Mouse (Mus musculus) lung, embryonic 15.5 days (tissue): ENCODE results near the gene Wasl. TPM values are rescaled to one million over a fixed set of nuclear protein-coding genes. Genes with fewer than 3 reads are reported as not detected.

Experiments
- ATAC-seq: fragments of 200-750 bp; cut with Nextera tagmentation; 2 replicates; pipeline ENCODE4 v1.8.0; 2017; ENCODE audit warnings: moderate number of reproducible peaks, borderline replicate concordance; ENCODE audit not compliant: low FRiP score, low TSS enrichment; ENCODE audit errors: extremely low read depth
- H3K27ac ChIP-seq: fragments of 300-500 bp; sonication (generic); 2 replicates; pipeline ENCODE4 v1.5.1; 2015; ENCODE audit warnings: moderate library complexity, mild to moderate bottlenecking, inconsistent platforms
- H3K27me3 ChIP-seq: fragments of 300-500 bp; sonication (generic); 2 replicates; pipeline ENCODE4 v1.6.1; 2015; ENCODE audit warnings: inconsistent platforms
- H3K36me3 ChIP-seq: fragments of 300-500 bp; sonication (generic); 2 replicates; pipeline ENCODE4 v1.6.1; 2015; ENCODE audit warnings: inconsistent platforms
- H3K4me1 ChIP-seq: fragments of 300-500 bp; sonication (generic); 2 replicates; pipeline ENCODE4 v1.6.1; 2015; ENCODE audit warnings: inconsistent platforms
- H3K4me2 ChIP-seq: fragments of 300-500 bp; sonication (generic); 2 replicates; pipeline ENCODE4 v1.6.1; 2015; ENCODE audit warnings: inconsistent platforms, mild to moderate bottlenecking, moderate library complexity
- H3K4me3 ChIP-seq: fragments of 300-500 bp; sonication (generic); 2 replicates; pipeline ENCODE4 v1.5.1; 2015; ENCODE audit warnings: mild to moderate bottlenecking, inconsistent platforms
- H3K9ac ChIP-seq: fragments of 300-500 bp; sonication (generic); 2 replicates; pipeline ENCODE4 v1.6.1; 2015; ENCODE audit warnings: inconsistent platforms
- H3K9me3 ChIP-seq: fragments of 300-500 bp; sonication (generic); 2 replicates; pipeline ENCODE4 v1.6.1; 2016; ENCODE audit warnings: inconsistent platforms
- WGBS: fragments of 180-500 bp; shearing (Covaris S2); methylation state at CpG from one replicate; pipeline ENCODE4 v1.1.7; 2015; 5-methylcytosine and 5-hydroxymethylcytosine counted together
- polyA plus RNA-seq: library from polyadenylated mRNA; unstranded; fragments of >200 nt; fragmentation: Nextera tagmentation; extraction: Ambion mirVana; gene quantifications from 2 replicates; pipeline ENCODE4 v1.2.1, GENCODE M21; 2015

Gene Wasl
- polyA plus RNA-seq, 1 experiment from 2014 or later = 68.5 TPM

DNA sequence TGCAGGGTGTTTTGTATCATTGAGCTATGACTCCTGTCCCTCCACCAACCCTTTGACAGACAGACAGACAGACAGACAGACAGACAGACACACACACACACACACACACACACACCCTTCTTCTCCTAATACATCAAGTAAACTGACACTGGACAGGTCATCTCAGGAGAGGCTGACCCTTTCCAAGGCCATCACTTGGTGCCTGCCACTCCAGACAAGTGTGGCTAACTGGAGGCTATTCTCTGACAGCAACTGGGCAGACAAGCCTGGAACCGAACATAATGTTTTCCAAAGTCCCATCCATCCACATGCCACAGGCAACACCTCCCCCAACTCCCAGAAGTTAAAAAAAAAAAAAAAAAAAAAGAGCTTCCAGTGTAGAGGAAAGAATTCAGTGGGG lies 63.1 kb downstream of the Wasl start:
- Histone ChIP-seq H3K36me3 (no peaks in the 10 kb centered on the region), H3K27ac (no peak overlapping the region), H3K27me3 (no peaks in the 10 kb centered on the region), H3K9me3 (no peaks in the 10 kb centered on the region), H3K4me2 (no peak overlapping the region), H3K9ac (no peak overlapping the region), H3K4me1 (peaks cover 8% of the 10 kb centered on the region), H3K4me3 (no peak overlapping the region)
- no peak for ATAC-seq
- WGBS = 11% methylated on average over 1 of the region's 1 CpGs

DNA sequence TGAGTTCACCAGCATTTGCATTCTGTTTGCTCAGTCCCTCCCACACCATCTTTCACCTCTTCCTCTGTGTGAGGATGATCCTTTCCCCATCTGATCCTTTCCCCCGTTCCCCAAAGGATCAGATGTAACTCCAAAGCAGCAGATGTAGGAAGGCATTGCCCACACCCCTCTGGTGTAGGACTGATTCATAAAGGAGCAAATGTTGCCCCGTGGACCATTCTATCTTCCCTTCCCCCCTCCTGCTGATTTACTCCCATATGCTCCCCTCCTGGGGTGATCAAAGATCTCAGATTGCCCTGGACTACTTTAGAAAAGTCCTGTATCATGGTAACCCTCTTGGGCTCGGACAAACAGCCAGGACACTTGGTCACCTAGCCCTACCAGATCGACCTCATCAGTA lies 64.1 kb downstream of the Wasl start:
- no peaks in the 10 kb centered on the region for H3K27me3 ChIP-seq
- H3K36me3 ChIP-seq = no peaks in the 10 kb centered on the region
- H3K27ac ChIP-seq = no peak overlapping the region
- no peak overlapping the region for H3K9ac ChIP-seq
- no peak overlapping the region for H3K4me2 ChIP-seq
- H3K4me3 ChIP-seq = no peak overlapping the region
- peaks cover 8% of the 10 kb centered on the region for H3K4me1 ChIP-seq
- no peak for ATAC-seq
- H3K9me3 ChIP-seq = no peaks in the 10 kb centered on the region
- WGBS = 69% methylated on average over 4 of the region's 4 CpGs

GRCm38 (mm10) chr6:24600134-24600533 lies 64.7 kb downstream of the Wasl start:
- H3K9me3 ChIP-seq = no peaks in the 10 kb centered on the region
- no peaks in the 10 kb centered on the region for H3K27me3 ChIP-seq
- no peak overlapping the region for H3K4me3 ChIP-seq
- H3K9ac ChIP-seq = no peak overlapping the region
- peaks cover 8% of the 10 kb centered on the region for H3K4me1 ChIP-seq
- 68% methylated on average over 6 of the region's 6 CpGs for WGBS
- no peak overlapping the region for H3K4me2 ChIP-seq
- no peaks in the 10 kb centered on the region for H3K36me3 ChIP-seq
- H3K27ac ChIP-seq = no peak overlapping the region
- ATAC-seq = no peak

GRCm38 (mm10) chr6:24599639-24600038 lies 65.2 kb downstream of the Wasl start:
- H3K9ac ChIP-seq = no peak overlapping the region
- H3K27ac ChIP-seq = no peak overlapping the region
- no peak overlapping the region for H3K4me3 ChIP-seq
- ATAC-seq = no peak
- H3K4me1 ChIP-seq = peaks cover 8% of the 10 kb centered on the region
- no peaks in the 10 kb centered on the region for H3K36me3 ChIP-seq
- H3K4me2 ChIP-seq = no peak overlapping the region
- H3K9me3 ChIP-seq = no peaks in the 10 kb centered on the region
- WGBS = 84% methylated on average over 5 of the region's 5 CpGs
- no peaks in the 10 kb centered on the region for H3K27me3 ChIP-seq

DNA sequence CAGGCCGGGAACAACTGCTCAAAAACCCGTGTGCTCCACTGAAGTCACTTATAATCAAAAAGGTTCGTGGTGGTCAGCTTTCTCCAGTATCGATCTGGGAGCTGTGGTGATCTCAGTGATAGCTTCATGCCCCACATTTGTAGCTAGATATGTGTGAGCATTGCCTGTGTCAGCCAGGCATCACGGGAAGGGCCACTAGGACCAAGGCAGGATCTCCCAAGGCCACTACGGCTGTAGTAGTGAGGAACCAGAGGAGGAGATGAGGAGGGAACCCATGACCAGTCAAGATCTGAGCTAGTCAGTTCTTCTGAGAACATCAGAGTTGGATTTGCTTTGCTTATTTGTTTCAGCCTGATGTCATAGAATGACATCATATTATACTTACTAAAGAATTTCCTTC lies 65.6 kb downstream of the Wasl start:
- H3K9ac ChIP-seq = no peak overlapping the region
- no peaks in the 10 kb centered on the region for H3K36me3 ChIP-seq
- H3K27ac ChIP-seq = no peak overlapping the region
- H3K9me3 ChIP-seq = no peaks in the 10 kb centered on the region
- 85% methylated on average over 6 of the region's 6 CpGs for WGBS
- peaks cover 8% of the 10 kb centered on the region for H3K4me1 ChIP-seq
- no peak overlapping the region for H3K4me3 ChIP-seq
- no peaks in the 10 kb centered on the region for H3K27me3 ChIP-seq
- ATAC-seq = no peak
- no peak overlapping the region for H3K4me2 ChIP-seq

- Histone ChIP-seq H3K4me2 (no peak within 1 kb of the TSS), H3K9me3 (no peaks in the 10 kb centered on the region), H3K36me3 (no peaks in the 10 kb centered on the region), H3K27ac (no peak within 1 kb of the TSS), H3K4me3 (no peak within 1 kb of the TSS), H3K4me1 (peaks cover 8% of the 10 kb centered on the region), H3K9ac (no peak within 1 kb of the TSS), H3K27me3 (no peaks in the 10 kb centered on the region)
- no peak; the same call in 1 of the 2 replicates for ATAC-seq
- WGBS = 52% methylated on average over 10 of the region's 10 CpGs
Measured at GRCm38 (mm10) chr6:24597500-24597899, 67.3 kb downstream of the Wasl start, which contains the start of gene Lmod2. Gene Lmod2 (plus strand): TSS chr6:24597762.

GRCm38 (mm10) chr6:24591525-24592218 lies 73.1 kb downstream of the Wasl start:
- Histone ChIP-seq H3K27me3 (no peaks in the 10 kb centered on the region), H3K4me3 (no peak overlapping the region), H3K9me3 (no peaks in the 10 kb centered on the region), H3K4me1 (peaks cover 13% of the 10 kb centered on the region), H3K36me3 (no peaks in the 10 kb centered on the region), H3K27ac (peak overlapping the region; percentile 49), H3K9ac (no peak overlapping the region), H3K4me2 (0 out of 2 replicates have a peak overlapping the region, but pooled peaks have one; percentile 1)
- ATAC-seq = peak; percentile 85
- 28% methylated on average over 10 of the region's 10 CpGs for WGBS

- no peak for ATAC-seq
- Histone ChIP-seq H3K9me3 (no peaks in the 10 kb centered on the region), H3K27ac (peak overlapping the region; percentile 58; the same call in 1 of the 2 replicates), H3K4me1 (peaks cover 25% of the 10 kb centered on the region), H3K4me2 (no peak overlapping the region), H3K27me3 (no peaks in the 10 kb centered on the region), H3K36me3 (no peaks in the 10 kb centered on the region), H3K4me3 (no peak overlapping the region), H3K9ac (no peak overlapping the region)
- WGBS = 72% methylated on average over 5 of the region's 5 CpGs
Measured at GRCm38 (mm10) chr6:24590282-24590681, 74.5 kb downstream of the Wasl start.

GRCm38 (mm10) chr6:24586885-24587284 lies 77.9 kb downstream of the Wasl start:
- peak; percentile 64; the same call in 1 of the 2 replicates for ATAC-seq
- H3K4me2 ChIP-seq = no peak overlapping the region

GRCm38 (mm10) chr6:24585431-24586310 lies 79.1 kb downstream of the Wasl start:
- no peak overlapping the region for H3K9ac ChIP-seq
- peaks cover 22% of the 10 kb centered on the region for H3K4me1 ChIP-seq
- H3K27me3 ChIP-seq = no peaks in the 10 kb centered on the region
- H3K4me3 ChIP-seq = no peak overlapping the region
- peak overlapping the region; percentile 27; the same call in 1 of the 2 replicates for H3K27ac ChIP-seq
- no peaks in the 10 kb centered on the region for H3K36me3 ChIP-seq
- no peaks in the 10 kb centered on the region for H3K9me3 ChIP-seq
- peak overlapping the region; percentile 0; the same call in 1 of the 2 replicates for H3K4me2 ChIP-seq
- ATAC-seq = peak; percentile 44; the same call in 1 of the 2 replicates
- 19% methylated on average over 9 of the region's 10 CpGs for WGBS

More at GRCm38 (mm10) chr6:24586885-24587284, 77.9 kb downstream of the Wasl start:
- 15% methylated on average over 3 of the region's 3 CpGs for WGBS
- Histone ChIP-seq H3K27me3 (no peaks in the 10 kb centered on the region), H3K4me3 (no peak overlapping the region), H3K9ac (no peak overlapping the region), H3K4me1 (peaks cover 24% of the 10 kb centered on the region), H3K36me3 (no peaks in the 10 kb centered on the region), H3K27ac (peak overlapping the region; percentile 69), H3K9me3 (no peaks in the 10 kb centered on the region)

GRCm38 (mm10) chr6:24583456-24583855 lies 81.4 kb downstream of the Wasl start:
- no peak for ATAC-seq
- Histone ChIP-seq H3K9ac (no peak overlapping the region), H3K9me3 (no peaks in the 10 kb centered on the region), H3K36me3 (no peaks in the 10 kb centered on the region), H3K4me2 (no peak overlapping the region), H3K4me3 (no peak overlapping the region), H3K27ac (no peak overlapping the region), H3K27me3 (no peaks in the 10 kb centered on the region), H3K4me1 (peaks cover 22% of the 10 kb centered on the region)
- 75% methylated on average over 3 of the region's 3 CpGs for WGBS

- H3K4me2 ChIP-seq = no peak overlapping the region
- no peaks in the 10 kb centered on the region for H3K36me3 ChIP-seq
- no peak overlapping the region for H3K27ac ChIP-seq
- no peak for ATAC-seq
- no peaks in the 10 kb centered on the region for H3K9me3 ChIP-seq
- no peak overlapping the region for H3K9ac ChIP-seq
- H3K4me3 ChIP-seq = no peak overlapping the region
- no peaks in the 10 kb centered on the region for H3K27me3 ChIP-seq
- no peaks in the 10 kb centered on the region for H3K4me1 ChIP-seq
Measured at GRCm38 (mm10) chr6:24573319-24573718, 91.5 kb downstream of the Wasl start.
